Mouse (Mus musculus) neutrophil, adult 5-6 weeks (primary cell): Measurements from ENCODE around the gene Pim3. TPM values are rescaled to one million over a fixed set of nuclear protein-coding genes. Genes with fewer than 3 reads are reported as not detected.
A peak's percentile ranks its signal among the peaks of the same experiment; 100 is the strongest.

Experiments used
- ATAC-seq: fragments of 151-379, 151-347 bp; 2 replicates; pipeline ENCODE4 v1.8.0; 2017; ENCODE audit warnings: mild to moderate bottlenecking, moderate TSS enrichment; ENCODE audit not compliant: insufficient number of reproducible peaks, poor library complexity, low FRiP score, severe bottlenecking; ENCODE audit errors: extremely low read depth
- total RNA-seq: library from RNA; stranded (forward); fragments of 200-1000 nt; gene quantifications from 2 replicates; pipeline ENCODE4 v1.2.3, GENCODE M21; 2017

Pim3 gene
- total RNA-seq, 1 experiment from 2014 or later: 19.4 TPM

DNA sequence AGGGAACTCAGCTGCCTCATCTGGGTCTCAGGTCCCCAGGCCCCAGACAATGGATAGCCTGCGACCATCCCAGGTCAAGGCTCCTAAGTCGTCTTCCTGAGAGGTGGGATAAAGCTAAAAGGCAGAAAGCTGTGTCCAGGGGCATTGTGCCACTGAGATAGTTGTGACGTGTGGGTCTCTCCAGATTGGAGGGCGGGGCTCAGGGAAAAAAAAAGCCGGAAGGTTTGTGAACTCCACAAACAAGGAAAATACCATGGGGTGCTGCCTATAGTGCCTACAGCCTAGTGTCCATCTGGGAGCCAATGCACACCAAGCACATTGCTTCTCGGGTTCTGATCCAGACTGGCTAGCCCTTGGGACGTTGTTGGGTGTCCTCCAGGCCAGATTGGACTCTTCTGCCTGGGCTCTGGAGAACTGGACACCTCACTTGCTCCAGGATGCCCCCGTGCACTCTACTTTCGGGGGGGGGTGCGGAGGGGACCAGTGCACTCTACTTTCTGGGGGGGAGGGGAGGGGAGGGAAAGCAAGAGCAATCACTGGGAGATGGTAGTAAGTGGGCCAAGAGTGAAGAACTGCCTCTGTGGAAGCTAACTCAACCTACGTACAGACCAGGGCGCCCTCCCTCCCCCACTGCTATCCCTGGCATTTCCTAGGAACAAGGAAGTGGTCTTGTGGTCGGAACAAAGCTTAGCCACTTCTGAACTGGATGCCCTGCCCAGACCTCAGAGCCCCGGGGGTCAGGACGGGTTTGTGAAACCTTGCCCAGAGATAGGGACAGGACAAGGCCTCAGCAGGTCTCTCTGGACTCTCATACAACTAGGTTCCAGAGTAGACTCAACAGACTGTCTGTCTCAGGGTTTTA is 6.8 kb upstream of the Pim3 start:
- no peak for ATAC-seq

DNA sequence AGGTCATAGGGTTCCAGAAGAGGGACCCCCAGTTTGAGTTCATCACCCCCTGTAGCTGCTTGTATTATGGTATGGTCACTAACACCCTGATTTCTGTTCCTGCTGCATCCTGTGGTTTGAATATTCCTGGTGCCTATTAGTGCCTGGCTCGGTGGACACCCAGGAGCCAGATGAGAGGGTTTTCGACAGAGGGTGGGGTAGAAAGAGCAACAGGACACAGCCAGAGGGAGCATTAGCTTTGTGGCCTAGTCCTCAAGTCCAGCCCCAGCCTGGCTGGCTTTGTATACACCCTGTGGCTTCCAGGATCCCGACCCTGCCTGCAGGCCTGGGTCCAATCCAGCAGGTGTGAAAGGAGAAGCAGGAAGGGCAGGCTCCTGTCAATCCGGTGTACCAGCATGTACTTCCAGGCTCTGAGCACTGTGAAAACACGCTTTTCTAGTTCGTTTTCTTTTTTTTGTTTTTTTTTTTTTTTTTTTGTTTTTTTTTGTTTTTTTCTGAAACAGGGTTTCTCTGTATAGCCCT is 6.0 kb upstream of the Pim3 start:
- ATAC-seq: no peak

DNA sequence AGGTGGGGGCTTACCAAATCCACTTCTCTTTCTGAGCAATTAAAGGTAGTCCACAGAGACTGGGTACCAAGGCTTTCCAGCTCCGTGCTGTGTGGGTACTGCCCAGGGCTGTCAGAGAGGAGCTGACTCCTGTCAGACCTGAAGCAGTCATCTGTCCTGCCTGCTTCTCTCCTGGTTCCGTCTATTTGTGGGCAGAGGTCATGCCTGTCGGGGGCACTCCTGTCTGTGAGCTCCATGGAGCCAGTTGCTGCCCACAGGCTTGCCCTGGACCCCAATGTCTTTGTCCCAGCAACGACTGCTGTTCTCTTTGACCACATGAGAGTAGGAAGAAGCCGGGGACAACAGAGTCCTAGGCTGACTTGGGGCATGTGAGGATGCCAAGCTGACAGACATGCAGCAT is 5.4 kb upstream of the Pim3 start:
- ATAC-seq: no peak

DNA sequence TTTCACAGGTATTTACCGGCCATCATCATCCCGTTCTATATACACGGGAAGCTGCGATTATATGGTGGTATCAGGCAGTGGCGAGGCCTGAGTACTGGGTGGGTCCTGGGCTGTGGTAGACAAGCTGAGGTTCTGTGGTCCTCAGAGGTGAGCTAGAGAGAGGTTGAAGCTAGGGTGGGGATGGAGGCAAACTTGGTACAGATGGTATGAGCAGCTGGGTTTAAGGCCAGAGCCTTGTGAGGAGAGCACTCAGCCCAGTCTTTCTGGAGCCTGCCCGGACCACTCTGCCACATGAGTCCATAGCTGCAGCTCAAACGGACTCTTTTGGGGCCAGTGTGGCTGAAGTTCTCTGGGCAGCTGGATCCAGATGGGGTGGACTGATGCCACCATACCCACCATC is 4.6 kb upstream of the Pim3 start:
- no peak for ATAC-seq

DNA sequence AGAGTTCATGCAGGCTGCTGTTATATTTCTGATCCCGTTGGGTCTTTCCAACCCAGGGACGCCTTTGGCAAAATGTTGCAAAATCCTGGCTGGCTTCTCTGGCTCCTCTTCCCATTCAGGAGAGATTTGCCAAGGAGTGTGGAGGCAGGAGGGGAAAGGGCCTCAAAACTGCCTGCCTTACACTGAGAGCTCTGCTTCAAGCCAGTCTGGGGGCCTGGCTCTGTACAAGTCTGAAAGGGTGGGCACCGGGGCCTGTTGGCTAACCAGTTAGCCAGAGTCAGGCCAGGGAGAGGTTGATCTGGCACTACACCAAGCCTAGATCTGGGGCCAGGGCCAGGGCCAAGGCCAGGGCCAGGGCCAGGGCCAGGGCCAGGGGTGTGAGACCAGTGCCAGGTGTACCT is 3.8 kb upstream of the Pim3 start:
- ATAC-seq: no peak

DNA sequence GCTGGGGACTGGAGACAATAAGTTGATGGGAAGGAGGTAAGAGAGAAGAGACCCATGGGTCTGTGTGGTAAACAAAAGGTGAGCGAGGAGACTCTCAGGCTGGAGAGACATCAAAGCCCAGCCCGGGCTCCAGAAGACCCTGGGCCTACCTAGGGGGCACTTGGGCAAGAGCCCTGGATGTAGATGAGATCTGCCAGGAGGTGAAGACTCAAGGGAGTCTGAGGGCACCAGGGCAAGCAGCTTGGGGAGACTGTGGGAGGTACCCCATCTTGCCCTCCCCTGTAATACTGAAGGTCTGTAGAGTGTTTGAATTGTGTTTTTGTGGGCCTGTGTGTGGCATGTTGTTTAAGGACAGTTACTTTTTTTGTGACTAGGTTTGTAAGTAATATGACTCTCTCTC is 3.3 kb upstream of the Pim3 start:
- no peak for ATAC-seq

DNA sequence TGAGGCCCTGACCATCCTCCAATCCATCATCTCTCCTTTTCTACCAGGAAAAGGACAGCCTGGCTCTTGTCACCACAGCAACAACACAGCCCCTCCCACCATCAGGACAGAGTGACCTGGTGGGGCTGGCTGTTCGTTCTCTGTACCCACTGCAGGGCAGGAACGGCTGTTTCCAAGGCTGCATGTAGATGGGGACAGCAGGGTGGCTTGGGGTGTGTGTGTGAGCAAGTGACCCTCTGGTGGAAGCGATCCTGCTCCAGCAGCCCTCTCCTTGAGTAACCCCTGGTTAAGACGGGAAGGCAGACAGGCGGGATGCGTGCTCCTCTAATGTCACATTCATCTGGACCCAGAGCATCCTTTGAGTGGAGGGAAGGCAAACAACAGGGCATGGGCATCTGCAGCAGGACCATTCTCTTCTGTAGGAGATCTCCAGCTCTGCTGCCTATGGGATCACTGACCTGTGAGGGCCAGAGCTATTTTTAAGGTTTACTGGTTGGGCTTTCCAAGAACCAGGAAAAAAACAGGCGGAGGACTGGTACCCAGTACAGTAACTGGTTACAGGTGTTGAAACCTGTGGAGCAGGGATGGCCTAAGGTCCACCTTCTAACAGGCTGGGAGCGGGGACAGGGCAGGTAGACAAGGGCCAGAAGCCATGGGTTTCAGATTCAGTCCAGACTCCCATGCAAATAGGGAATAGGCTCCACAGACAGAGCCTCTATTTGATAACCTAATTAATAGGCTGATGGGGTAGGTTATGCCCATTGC is 2.6 kb upstream of the Pim3 start:
- ATAC-seq: no peak

DNA sequence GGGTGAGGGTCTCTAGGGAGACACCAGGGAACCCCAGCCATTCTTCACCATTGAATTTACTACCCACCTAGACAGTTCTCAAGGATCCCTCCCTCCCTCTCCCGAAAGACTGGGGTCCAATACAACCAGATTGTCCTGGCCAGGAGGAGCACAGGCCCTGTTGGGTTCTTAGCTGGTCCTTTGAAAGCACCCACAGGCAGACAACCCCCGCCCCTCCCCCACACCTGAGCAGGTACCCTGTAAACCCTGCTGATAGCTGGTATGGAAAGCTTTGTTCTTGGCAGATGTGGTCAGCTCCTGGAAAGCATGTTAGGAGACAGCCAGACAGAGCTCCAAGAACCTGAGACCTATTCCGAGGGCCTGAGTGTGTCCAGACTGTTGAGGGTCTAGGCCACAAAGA is 1.2 kb upstream of the Pim3 start:
- ATAC-seq: no peak

DNA sequence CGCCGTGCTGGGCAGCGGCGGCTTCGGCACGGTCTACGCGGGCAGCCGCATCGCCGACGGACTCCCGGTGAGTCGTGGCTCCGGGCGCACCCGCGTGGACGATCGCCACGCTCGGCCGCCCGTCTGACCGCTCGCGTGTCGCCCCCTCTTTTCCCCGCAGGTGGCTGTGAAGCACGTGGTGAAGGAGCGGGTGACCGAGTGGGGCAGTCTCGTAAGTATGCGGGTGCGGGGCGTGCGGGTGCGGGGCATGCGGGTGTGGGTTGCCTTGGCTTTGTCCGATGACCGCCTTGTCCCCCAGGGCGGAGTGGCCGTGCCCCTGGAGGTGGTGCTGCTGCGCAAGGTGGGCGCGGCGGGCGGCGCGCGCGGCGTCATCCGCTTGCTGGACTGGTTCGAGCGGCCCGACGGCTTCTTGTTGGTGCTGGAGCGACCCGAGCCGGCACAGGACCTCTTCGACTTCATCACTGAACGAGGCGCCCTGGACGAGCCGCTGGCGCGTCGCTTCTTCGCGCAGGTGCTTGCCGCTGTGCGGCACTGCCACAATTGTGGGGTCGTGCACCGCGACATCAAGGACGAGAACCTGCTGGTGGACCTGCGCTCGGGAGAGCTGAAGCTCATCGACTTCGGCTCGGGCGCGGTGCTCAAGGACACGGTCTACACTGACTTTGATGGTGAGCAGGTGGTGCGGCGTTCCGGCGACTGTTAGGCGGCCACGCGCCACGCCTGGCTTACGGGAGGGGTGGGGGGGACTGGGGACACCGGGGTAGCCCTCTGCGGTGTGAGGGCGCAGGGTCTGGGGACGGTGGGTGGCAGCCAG is 1.1 kb downstream of the Pim3 start:
- no peak for ATAC-seq

DNA sequence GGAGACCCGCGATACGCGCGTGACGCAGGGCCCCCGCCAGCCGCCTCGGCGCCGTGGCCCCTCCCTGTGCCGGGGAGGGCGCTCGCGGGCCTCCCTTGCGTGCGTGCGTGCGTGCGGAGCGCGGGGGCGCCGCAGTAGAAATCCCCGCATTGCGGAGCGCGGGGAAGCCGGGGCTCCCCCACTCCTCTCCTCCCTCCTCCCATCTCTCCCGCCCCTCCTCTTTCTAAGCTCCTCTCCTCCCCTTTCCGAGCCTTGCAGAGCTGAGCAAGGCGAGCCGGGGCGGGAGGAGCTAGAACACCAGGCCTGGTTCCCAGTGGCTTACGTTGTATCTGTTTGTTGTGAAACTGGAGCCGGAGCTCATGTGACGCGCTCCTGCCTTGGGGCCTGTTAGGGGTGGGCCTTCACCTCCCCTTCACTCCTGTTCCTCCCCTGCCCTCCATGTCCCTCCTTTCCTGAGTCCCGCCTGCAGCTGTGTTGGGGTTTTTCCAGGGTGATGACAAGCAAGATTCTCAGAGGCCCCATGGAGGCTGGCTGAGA is 1.8 kb downstream of the Pim3 start:
- peak; percentile 20; the same call in 1 of the 2 replicates for ATAC-seq

DNA sequence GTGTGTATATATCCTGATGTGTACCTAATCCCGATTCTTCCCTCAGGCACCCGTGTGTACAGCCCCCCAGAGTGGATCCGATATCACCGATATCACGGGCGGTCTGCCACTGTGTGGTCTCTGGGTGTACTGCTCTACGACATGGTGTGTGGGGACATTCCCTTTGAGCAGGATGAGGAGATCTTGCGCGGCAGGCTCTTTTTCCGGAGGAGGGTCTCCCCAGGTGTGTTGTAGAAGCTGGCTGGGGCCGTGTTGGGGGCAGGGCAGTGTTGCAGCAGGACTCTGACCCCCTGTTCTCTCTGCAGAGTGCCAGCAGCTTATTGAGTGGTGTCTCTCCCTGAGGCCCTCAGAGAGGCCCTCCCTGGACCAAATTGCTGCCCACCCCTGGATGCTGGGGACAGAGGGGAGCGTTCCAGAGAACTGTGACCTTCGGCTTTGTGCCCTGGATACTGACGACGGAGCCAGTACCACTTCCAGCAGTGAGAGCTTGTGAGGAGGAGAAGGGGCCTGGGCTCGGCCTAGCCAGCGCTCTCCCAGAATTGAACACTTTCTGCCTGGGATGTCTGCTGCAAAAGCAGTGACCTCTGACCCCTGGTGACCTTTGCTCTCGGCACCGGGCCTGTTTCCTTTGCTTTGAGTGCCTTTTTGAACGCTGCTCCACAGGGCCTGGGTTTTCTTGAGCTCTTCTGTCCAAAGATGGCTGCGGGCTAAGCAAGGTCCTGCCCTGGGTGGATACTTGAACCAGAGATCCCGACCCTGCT is 2.5 kb downstream of the Pim3 start:
- no peak for ATAC-seq

DNA sequence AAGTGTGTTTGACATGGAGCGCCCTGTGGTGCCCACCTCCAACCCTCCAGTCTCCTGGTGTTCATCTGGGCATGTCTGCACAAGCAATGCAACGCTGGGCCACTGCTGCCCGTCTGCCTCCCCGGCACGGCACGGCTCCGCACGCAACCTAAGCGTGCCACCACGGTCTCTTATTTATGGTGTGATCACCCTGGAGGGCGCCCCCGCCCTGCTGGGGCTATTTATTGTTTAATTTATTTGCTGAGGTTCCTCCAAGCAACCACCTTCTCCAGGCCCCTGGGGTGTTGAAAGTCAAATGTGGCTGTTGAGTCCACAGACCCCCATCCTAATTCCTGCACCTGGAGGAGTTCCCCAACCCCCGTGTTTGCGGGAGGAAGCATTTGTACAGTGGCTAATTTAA is 3.1 kb downstream of the Pim3 start:
- no peak for ATAC-seq

DNA sequence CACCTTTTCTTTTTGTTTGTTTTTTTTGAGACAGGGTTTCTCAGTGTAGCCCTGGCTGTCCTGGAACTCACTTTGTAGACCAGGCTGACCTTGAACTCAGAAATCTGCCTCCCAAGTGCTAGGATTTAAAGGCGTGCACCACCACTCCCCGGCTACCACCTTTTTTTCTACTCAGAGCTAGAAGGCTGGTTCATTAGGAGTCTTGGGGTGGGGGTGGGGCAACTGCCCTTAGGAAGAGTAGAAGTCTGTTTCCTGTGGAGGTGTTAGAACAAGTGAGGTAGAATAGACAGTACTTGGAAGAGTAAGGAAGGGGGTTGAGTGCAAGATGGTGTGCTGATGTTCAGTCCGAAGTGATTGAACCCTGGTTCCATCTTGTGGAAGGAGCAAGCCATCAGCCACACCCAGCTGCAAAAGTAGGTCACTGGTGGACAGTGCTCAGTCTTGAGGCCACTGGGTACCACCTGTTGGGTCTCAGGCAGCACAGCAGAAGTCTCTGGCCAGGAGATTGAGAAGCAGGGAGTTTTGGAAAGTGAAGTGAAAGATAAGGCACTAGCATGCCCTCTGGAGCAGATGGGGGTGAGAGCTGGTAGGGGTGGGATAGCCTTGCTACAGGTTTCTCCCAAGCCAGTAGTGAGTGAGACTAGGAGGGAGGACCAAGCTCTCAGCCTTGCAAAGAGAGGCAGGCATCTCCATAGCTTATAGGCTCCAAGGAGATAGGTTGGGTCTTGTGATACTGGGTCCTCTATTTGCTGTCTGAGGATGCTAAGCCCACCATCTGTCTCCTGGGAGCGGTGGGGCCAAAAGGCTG is 4.1 kb downstream of the Pim3 start:
- ATAC-seq: no peak

DNA sequence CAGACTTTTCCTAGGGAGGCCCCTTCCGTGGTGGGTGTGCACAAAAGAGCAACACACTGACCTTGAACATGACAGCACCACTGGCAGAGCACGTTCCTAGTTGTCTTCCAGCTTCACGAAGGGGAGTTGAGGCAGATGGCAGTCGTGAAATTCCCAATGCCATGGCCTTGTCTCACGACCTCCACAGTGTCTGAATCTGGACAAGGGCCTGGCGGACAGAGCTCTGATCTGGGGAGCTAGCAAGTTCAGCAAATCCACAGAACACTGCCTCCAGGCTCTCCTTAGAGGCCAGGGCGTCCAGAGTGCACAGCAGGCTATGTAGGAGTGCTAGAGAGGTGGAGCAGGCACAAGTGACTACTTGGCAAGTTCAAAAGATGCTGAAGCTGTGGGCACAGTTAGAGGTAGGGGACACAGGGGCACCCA is 5.0 kb downstream of the Pim3 start:
- ATAC-seq: no peak

DNA sequence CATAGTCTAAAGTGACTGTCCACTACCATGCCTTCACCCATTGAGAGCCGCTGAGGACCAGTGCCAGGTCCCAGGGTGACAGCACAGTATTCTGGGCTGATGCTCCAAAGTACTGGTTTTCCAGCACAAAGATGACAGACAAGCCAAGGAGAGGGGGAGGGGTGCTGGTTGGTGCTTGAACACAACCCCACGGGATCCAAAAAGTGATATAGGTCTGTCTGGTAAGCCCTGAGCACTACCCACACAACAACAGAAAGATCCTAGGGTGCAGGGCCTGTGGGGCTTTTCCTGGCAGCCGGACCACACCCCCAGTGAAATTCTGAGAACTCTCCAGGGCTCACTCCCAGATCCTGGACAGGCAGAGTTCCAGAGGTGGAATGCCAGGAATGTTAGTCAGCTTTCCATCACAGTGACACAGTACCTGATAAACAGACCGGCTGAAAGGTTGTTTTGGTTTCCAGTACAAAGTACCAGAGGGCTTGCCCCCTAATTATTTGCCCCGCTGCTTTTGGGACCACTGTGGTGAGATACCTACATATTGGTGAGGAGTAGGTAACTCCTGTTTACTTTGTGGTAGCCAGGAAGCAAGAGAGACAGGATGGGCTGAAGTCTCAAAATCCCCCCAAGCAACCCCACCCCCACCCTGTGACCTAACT is 5.5 kb downstream of the Pim3 start:
- ATAC-seq: no peak

DNA sequence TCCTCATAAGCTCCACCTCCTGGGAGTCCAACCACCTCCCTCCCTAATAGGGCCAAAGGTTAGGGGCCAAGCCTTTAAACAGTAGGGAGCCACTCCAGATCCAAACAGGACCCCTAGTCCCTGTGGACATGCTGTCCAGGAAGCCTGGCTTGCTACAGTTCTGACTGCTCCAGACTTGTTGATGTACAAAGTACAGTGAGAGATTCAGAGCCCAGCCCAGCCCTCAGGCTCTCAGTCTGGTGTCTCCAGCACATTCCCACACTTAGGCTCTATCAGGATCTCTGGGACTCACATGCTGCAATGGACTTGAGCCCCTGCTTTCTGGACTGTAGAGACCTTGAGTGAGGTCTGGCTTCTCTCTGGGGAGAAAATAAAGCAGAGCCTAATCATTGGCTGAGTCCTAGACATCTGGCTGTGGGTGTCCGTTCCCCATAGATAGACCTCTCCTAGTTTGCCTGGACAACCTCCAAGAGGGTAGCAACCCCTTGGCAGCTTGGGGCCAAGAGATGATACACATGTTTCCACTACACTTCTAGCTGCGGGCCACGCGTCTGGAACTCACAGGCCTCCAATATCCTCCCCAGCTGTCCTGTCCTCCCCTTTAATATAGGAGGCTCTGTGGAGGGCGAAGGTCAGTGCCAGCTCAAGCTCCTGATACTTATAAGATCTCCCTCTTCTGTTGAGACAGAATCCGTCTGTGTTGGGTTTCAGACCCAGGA is 6.2 kb downstream of the Pim3 start:
- no peak for ATAC-seq
